ENCODE assay signal across 9 mouse cellular contexts in genomic region chr10:38848884-38849499, GRCm38 (mm10). TPM values are rescaled to one million over a fixed set of nuclear protein-coding genes. Genes with fewer than 3 reads are reported as not detected.
DNase-seq lines count a peak whose midpoint lies in the region; ATAC-seq and TF ChIP-seq lines count a peak whose summit lies in the region.
"Had no signal": no experiment of that assay in that cellular context is flagged by ENCODE, and none has a peak within 500 bp of the region (broad histone marks: within the 10 kb centered on the region; RNA-seq: fewer than 3 reads in every experiment).

No protein-coding gene starts in this region.

- TF ChIP-seq POLR2A in cerebellum, adult 2 months (IDR thresholded peaks at IDR 0.05; ENCODE audit: borderline replicate concordance, insufficient read depth, low read length): no peak
- TF ChIP-seq POLR2A in liver, adult 2 months (IDR thresholded peaks at IDR 0.05; ENCODE audit: extremely low read depth, insufficient read depth, low read length): no peak

- no peaks in the 10 kb centered on the region for H3K4me1 ChIP-seq in kidney, embryonic 15.5 days
- H3K4me1 ChIP-seq in cerebellum, adult 2 months (ENCODE audit: control insufficient read depth, insufficient read depth, low read length): no peaks in the 10 kb centered on the region
- H3K4me1 ChIP-seq in liver, adult 2 months (ENCODE audit: control insufficient read depth, insufficient read depth, low read length): no peaks in the 10 kb centered on the region

- no peak overlapping the region for H3K9ac ChIP-seq in kidney, embryonic 15.5 days
- H3K9ac ChIP-seq in liver, adult 2 months (ENCODE audit: low read depth, low read length): no peak overlapping the region

- peak; percentile 69 for DNase-seq in kidney, adult 18-20 months
- peak; percentile 63 to 74 for DNase-seq in cerebellum, adult 2 months
- DNase-seq in frontal cortex, adult 2 months (ENCODE audit: extremely low spot score in 1 of 2, low spot score in 1 of 2): peak; percentile 19 to 89
- DNase-seq in kidney, adult 9 months: peak; percentile 59
- peak; percentile 13 for DNase-seq in liver, adult 2 months (ENCODE audit: extremely low read depth, low read depth, low spot score)
- peak; percentile 10 for DNase-seq in ovary, adult 18-20 months (ENCODE audit: low spot score)
- peak; percentile 10 to 48 for DNase-seq in thymus, postnatal 10 days (ENCODE audit: low spot score in 2 of 2)

- H3K27me3 ChIP-seq in kidney, embryonic 15.5 days: no peaks in the 10 kb centered on the region
- H3K27me3 ChIP-seq in cerebellum, adult 2 months (ENCODE audit: control insufficient read depth, insufficient read depth, low read length): no peaks in the 10 kb centered on the region
- H3K27me3 ChIP-seq in liver, adult 2 months (ENCODE audit: control insufficient read depth, insufficient read depth, low read length): no peaks in the 10 kb centered on the region

- no peaks in the 10 kb centered on the region for H3K79me2 ChIP-seq in liver, adult 2 months (ENCODE audit: control insufficient read depth, insufficient read depth, low read length)

- no peaks in the 10 kb centered on the region for H3K9me3 ChIP-seq in kidney, embryonic 15.5 days (replicated peaks)

- 20% methylated on average over 8 of the region's 8 CpGs for WGBS in kidney, embryonic 15.5 days
- 11% methylated on average over 8 of the region's 8 CpGs for WGBS in cerebellum, adult 2 months
- 21% methylated on average over 8 of the region's 8 CpGs for whole genome bisulfite sequencing in liver, adult 2 months

- no peaks in the 10 kb centered on the region for H3K36me3 ChIP-seq in kidney, embryonic 15.5 days
- no peaks in the 10 kb centered on the region for H3K36me3 ChIP-seq in liver, adult 2 months (ENCODE audit: control insufficient read depth, insufficient read depth, low read length)

- H3K4me3 ChIP-seq in kidney, embryonic 15.5 days (replicated peaks): no peak overlapping the region
- no peak overlapping the region for H3K4me3 ChIP-seq in cerebellum, adult 2 months (replicated peaks; ENCODE audit: insufficient read depth, low read depth, low read length)
- H3K4me3 ChIP-seq in liver, adult 2 months (ENCODE audit: insufficient read depth, low read depth, low read length): no peak overlapping the region

- no peak for ATAC-seq in kidney, embryonic 15.5 days (replicated peaks; ENCODE audit: low FRiP score)

- H3K4me2 ChIP-seq in kidney, embryonic 15.5 days: no peak overlapping the region

- H3K27ac ChIP-seq in kidney, embryonic 15.5 days: no peak overlapping the region
- no peak overlapping the region for H3K27ac ChIP-seq in cerebellum, adult 2 months (ENCODE audit: insufficient read depth, low read length)
- no peak overlapping the region for H3K27ac ChIP-seq in liver, adult 2 months (replicated peaks; ENCODE audit: insufficient read depth, low read depth, low read length)

- peak; percentile 95 for TF ChIP-seq CTCF in cerebellum, adult 2 months (IDR thresholded peaks at IDR 0.05; ENCODE audit: borderline replicate concordance, insufficient read depth, low read depth, low read length)
- peak; percentile 93 for TF ChIP-seq CTCF in liver, adult 2 months (IDR thresholded peaks at IDR 0.05; ENCODE audit: low read depth, low read length)

RNA-seq across cellular contexts. Expression of gene Rfpl4b, which starts 27.4 kb away (rescaled TPM):
- polyA plus RNA-seq in kidney, embryonic 15.5 days (2015; fragmentation: Nextera tagmentation; extraction: Ambion mirVana): not detected in 2 replicates
- polyA plus RNA-seq in cerebellum, adult 2 months (2012; rRNA removed): not detected in 2 replicates
- polyA plus RNA-seq in frontal cortex, adult 2 months (2012; rRNA removed): not detected in 2 replicates
- not detected in 2 replicates for total RNA-seq in liver, adult 2 months (2014; rRNA removed)
- polyA plus RNA-seq in liver, adult 2 months (2012; rRNA removed): not detected in 2 replicates
- polyA plus RNA-seq: stomach, embryonic 14.5 days had no signal

Comparison
In these comparisons a context has a peak if more than half of its experiments do, and no peak if none do; other contexts are left out.
1. DNase-seq: peak in every context shown above with its lines; median percentile 69 in kidney, adult 18-20 months; 68 in cerebellum, adult 2 months; 59 in kidney, adult 9 months; 54 in frontal cortex, adult 2 months; 29 in thymus, postnatal 10 days; 13 in liver, adult 2 months; 10 in ovary, adult 18-20 months.